In genomic region chr7:113673596-113673956, GRCm38 (mm10) we compare ENCODE assay signal across 15 mouse cellular contexts.
A peak's percentile ranks its signal among the peaks of the same experiment; 100 is the strongest.
DNase-seq lines count a peak whose midpoint lies in the region; ATAC-seq lines count a peak whose summit lies in the region.
"Had no signal": no experiment of that assay in that cellular context is flagged by ENCODE, and none has a peak within 500 bp of the region (broad histone marks: within the 10 kb centered on the region; RNA-seq: fewer than 3 reads in every experiment).

No protein-coding gene starts in this region.

- ATAC-seq in forebrain, embryonic 15.5 days (replicated peaks), result no peak
- 0 out of 2 replicates have a peak, but pooled peaks have one; percentile 3 for ATAC-seq in hindbrain, embryonic 15.5 days (ENCODE audit: low FRiP score, low read depth)
- no peak for ATAC-seq in midbrain, embryonic 14.5 days (ENCODE audit: low FRiP score, low TSS enrichment)

- no peak for DNase-seq in forebrain, embryonic 10.5 days (ENCODE audit: extremely low spot score, low spot score)
- peak; percentile 76 for DNase-seq in brain, adult 2 months (ENCODE audit: low read depth, low spot score)
- DNase-seq in midbrain, embryonic 14.5 days, result peak; percentile 17
- DNase-seq in embryonic facial prominence, embryonic 10.5 days (ENCODE audit: low spot score), result no peak
- no peak for DNase-seq in cerebellum, postnatal 25 days
- no peak for DNase-seq in heart, postnatal 36 days
- DNase-seq: adrenal gland, postnatal 14 days; cerebellum, adult 18-20 months; heart, adult 2 months; liver, embryonic 13.5 days; spleen, adult 18-20 months; thymus, adult 2 months had no signal

- H3K36me3 ChIP-seq in forebrain, embryonic 10.5 days (replicated peaks), result no peaks in the 10 kb centered on the region
- H3K36me3 ChIP-seq in forebrain, embryonic 15.5 days, result no peaks in the 10 kb centered on the region
- H3K36me3 ChIP-seq in hindbrain, embryonic 15.5 days, result no peaks in the 10 kb centered on the region
- H3K36me3 ChIP-seq in midbrain, embryonic 14.5 days (ENCODE audit: control insufficient read depth, insufficient read depth, low read length), result no peaks in the 10 kb centered on the region
- H3K36me3 ChIP-seq in embryonic facial prominence, embryonic 10.5 days (replicated peaks), result no peaks in the 10 kb centered on the region
- H3K36me3 ChIP-seq: kidney, embryonic 15.5 days; liver, embryonic 13.5 days had no signal

- H3K27ac ChIP-seq in forebrain, embryonic 10.5 days, result peak overlapping the region; percentile 67
- no peak overlapping the region for H3K27ac ChIP-seq in forebrain, embryonic 15.5 days (replicated peaks)
- H3K27ac ChIP-seq in hindbrain, embryonic 15.5 days (replicated peaks), result peak overlapping the region; percentile 52; the same call in 1 of the 2 replicates
- peak overlapping the region; percentile 45; the same call in 1 of the 2 replicates for H3K27ac ChIP-seq in midbrain, embryonic 14.5 days (replicated peaks; ENCODE audit: low read depth, low read length)
- H3K27ac ChIP-seq in embryonic facial prominence, embryonic 10.5 days (replicated peaks), result no peak overlapping the region; the same call in 1 of the 2 replicates
- H3K27ac ChIP-seq: heart, adult 2 months; kidney, embryonic 15.5 days; liver, embryonic 13.5 days had no signal

- no peak overlapping the region for H3K4me2 ChIP-seq in forebrain, embryonic 15.5 days (replicated peaks)
- H3K4me2 ChIP-seq in hindbrain, embryonic 15.5 days, result peak overlapping the region; percentile 39
- H3K4me2 ChIP-seq in midbrain, embryonic 14.5 days (ENCODE audit: low read length), result peak overlapping the region; percentile 44
- H3K4me2 ChIP-seq: liver, embryonic 13.5 days had no signal

- H3K9ac ChIP-seq in forebrain, embryonic 15.5 days (replicated peaks), result no peak overlapping the region
- H3K9ac ChIP-seq in hindbrain, embryonic 15.5 days, result no peak overlapping the region
- no peak overlapping the region for H3K9ac ChIP-seq in midbrain, embryonic 14.5 days (replicated peaks; ENCODE audit: low read length)
- H3K9ac ChIP-seq: kidney, embryonic 15.5 days; liver, embryonic 13.5 days had no signal

- peaks cover 17% of the 10 kb centered on the region for H3K4me1 ChIP-seq in forebrain, embryonic 10.5 days
- H3K4me1 ChIP-seq in forebrain, embryonic 15.5 days, result peaks cover 9% of the 10 kb centered on the region
- peaks cover 19% of the 10 kb centered on the region for H3K4me1 ChIP-seq in hindbrain, embryonic 15.5 days (replicated peaks)
- peaks cover 13% of the 10 kb centered on the region for H3K4me1 ChIP-seq in midbrain, embryonic 14.5 days (ENCODE audit: control insufficient read depth, insufficient read depth, low read length)
- peaks cover 13% of the 10 kb centered on the region for H3K4me1 ChIP-seq in embryonic facial prominence, embryonic 10.5 days
- H3K4me1 ChIP-seq: liver, embryonic 13.5 days had no signal

- no peaks in the 10 kb centered on the region for H3K9me3 ChIP-seq in forebrain, embryonic 10.5 days
- H3K9me3 ChIP-seq in forebrain, embryonic 15.5 days, result no peaks in the 10 kb centered on the region
- H3K9me3 ChIP-seq in hindbrain, embryonic 15.5 days, result no peaks in the 10 kb centered on the region
- H3K9me3 ChIP-seq in midbrain, embryonic 14.5 days (ENCODE audit: control insufficient read depth, low read length), result no peaks in the 10 kb centered on the region
- no peaks in the 10 kb centered on the region for H3K9me3 ChIP-seq in embryonic facial prominence, embryonic 10.5 days
- H3K9me3 ChIP-seq: kidney, embryonic 15.5 days; liver, embryonic 13.5 days had no signal

- WGBS in forebrain, embryonic 10.5 days, result 80% methylated on average over 12 of the region's 12 CpGs
- 57% methylated on average over 12 of the region's 12 CpGs for WGBS in forebrain, embryonic 15.5 days
- WGBS in hindbrain, embryonic 15.5 days, result 62% methylated on average over 12 of the region's 12 CpGs
- 65% methylated on average over 12 of the region's 12 CpGs for WGBS in midbrain, embryonic 14.5 days
- WGBS in embryonic facial prominence, embryonic 10.5 days, result 78% methylated on average over 12 of the region's 12 CpGs

- H3K4me3 ChIP-seq in forebrain, embryonic 10.5 days, result no peak overlapping the region
- no peak overlapping the region for H3K4me3 ChIP-seq in forebrain, embryonic 15.5 days
- H3K4me3 ChIP-seq in hindbrain, embryonic 15.5 days, result no peak overlapping the region
- H3K4me3 ChIP-seq in midbrain, embryonic 14.5 days (replicated peaks; ENCODE audit: low read depth, low read length), result no peak overlapping the region
- H3K4me3 ChIP-seq in embryonic facial prominence, embryonic 10.5 days, result no peak overlapping the region
- H3K4me3 ChIP-seq: heart, adult 2 months; kidney, embryonic 15.5 days; liver, embryonic 13.5 days had no signal

- peaks cover 9% of the 10 kb centered on the region; the same call in 1 of the 2 replicates for H3K27me3 ChIP-seq in forebrain, embryonic 10.5 days (ENCODE audit: poor library complexity, severe bottlenecking)
- H3K27me3 ChIP-seq in forebrain, embryonic 15.5 days, result no peaks in the 10 kb centered on the region
- H3K27me3 ChIP-seq in hindbrain, embryonic 15.5 days, result no peaks in the 10 kb centered on the region
- no peaks in the 10 kb centered on the region for H3K27me3 ChIP-seq in midbrain, embryonic 14.5 days (ENCODE audit: control insufficient read depth, insufficient read depth, low read length)
- 0 out of 2 replicates have a peak, but pooled peaks cover 5% of the 10 kb centered on the region for H3K27me3 ChIP-seq in embryonic facial prominence, embryonic 10.5 days (replicated peaks; ENCODE audit: low read depth, poor library complexity, severe bottlenecking)
- H3K27me3 ChIP-seq: kidney, embryonic 15.5 days; liver, embryonic 13.5 days had no signal

- intact Hi-C loops in heart, postnatal 36 days (cut with DNase I), result no loop called here

Comparison
In these comparisons a context has a peak if more than half of its experiments do, and no peak if none do; other contexts are left out.
1. H3K27ac ChIP-seq: peak in forebrain, embryonic 10.5 days (single experiment), hindbrain, embryonic 15.5 days (single experiment) and midbrain, embryonic 14.5 days (single experiment); none in forebrain, embryonic 15.5 days (single experiment) and embryonic facial prominence, embryonic 10.5 days (single experiment).
2. DNase-seq: peak in brain, adult 2 months (single experiment) and midbrain, embryonic 14.5 days (single experiment); none in forebrain, embryonic 10.5 days (single experiment), embryonic facial prominence, embryonic 10.5 days (single experiment), cerebellum, postnatal 25 days (0 of 2) and heart, postnatal 36 days (0 of 2).